Mouse (Mus musculus) neural tube, embryonic 11.5 days (tissue): ENCODE results near the gene Foxp1. TPM values are rescaled to one million over a fixed set of nuclear protein-coding genes. Genes with fewer than 3 reads are reported as not detected.

Experiments
- ATAC-seq: fragments of 200-750 bp; cut with Nextera tagmentation; 2 replicates; pipeline ENCODE4 v1.8.0; 2017; ENCODE audit warnings: moderate number of reproducible peaks, mild to moderate bottlenecking, moderate TSS enrichment, moderate library complexity; ENCODE audit not compliant: insufficient read depth, low FRiP score, low TSS enrichment
- DNase-seq: peaks from one replicate; pipeline ENCODE4 v3.0.0-alpha.2; 2015; ENCODE audit warnings: low spot score
- H3K27ac ChIP-seq: fragments of 300-500 bp; sonication (generic); 2 replicates; pipeline ENCODE4 v1.5.1; 2014; ENCODE audit warnings: low read depth, mild to moderate bottlenecking, low read length
- H3K27me3 ChIP-seq: fragments of 300-500 bp; sonication (generic); 2 replicates; pipeline ENCODE4 v1.6.1; 2014; ENCODE audit warnings: mild to moderate bottlenecking, low read length, mixed read lengths; ENCODE audit not compliant: control insufficient read depth, insufficient read depth
- H3K36me3 ChIP-seq: fragments of 300-500 bp; sonication (generic); 2 replicates; pipeline ENCODE4 v1.6.1; 2014; ENCODE audit warnings: mild to moderate bottlenecking, low read length, moderate library complexity, mixed read lengths; ENCODE audit not compliant: control insufficient read depth, insufficient read depth
- H3K4me1 ChIP-seq: fragments of 300-500 bp; sonication (generic); 2 replicates; pipeline ENCODE4 v1.6.1; 2014; ENCODE audit warnings: low read length, mixed read lengths; ENCODE audit not compliant: control insufficient read depth, insufficient read depth
- H3K4me2 ChIP-seq: fragments of 300-500 bp; sonication (generic); 2 replicates; pipeline ENCODE4 v1.6.1; 2014; ENCODE audit warnings: low read depth, mild to moderate bottlenecking, moderate library complexity
- H3K4me3 ChIP-seq: fragments of 300-500 bp; sonication (generic); 2 replicates; pipeline ENCODE4 v1.5.1; 2014; ENCODE audit warnings: low read depth, low read length
- H3K9ac ChIP-seq: fragments of 300-500 bp; sonication (generic); 2 replicates; pipeline ENCODE4 v1.6.1; 2014; ENCODE audit warnings: mild to moderate bottlenecking, low read length
- H3K9me3 ChIP-seq: fragments of 300-500 bp; sonication (generic); 2 replicates; pipeline ENCODE4 v1.6.1; 2016; ENCODE audit warnings: low read length; ENCODE audit not compliant: control insufficient read depth
- WGBS: fragments of 180-500 bp; shearing (Covaris S2); extraction: QIAGEN DNeasy Blood & Tissue Kit; methylation state at CpG from one replicate; pipeline ENCODE4 v1.1.7; 2014; 5-methylcytosine and 5-hydroxymethylcytosine counted together
- polyA plus RNA-seq: library from polyadenylated mRNA; unstranded; fragments of >200 nt; fragmentation: Nextera tagmentation; extraction: Ambion mirVana; gene quantifications from 2 replicates; pipeline ENCODE4 v1.2.1, GENCODE M21; 2014

The Foxp1 gene
- polyA plus RNA-seq, 1 experiment from 2014 or later, result 116 TPM

DNA sequence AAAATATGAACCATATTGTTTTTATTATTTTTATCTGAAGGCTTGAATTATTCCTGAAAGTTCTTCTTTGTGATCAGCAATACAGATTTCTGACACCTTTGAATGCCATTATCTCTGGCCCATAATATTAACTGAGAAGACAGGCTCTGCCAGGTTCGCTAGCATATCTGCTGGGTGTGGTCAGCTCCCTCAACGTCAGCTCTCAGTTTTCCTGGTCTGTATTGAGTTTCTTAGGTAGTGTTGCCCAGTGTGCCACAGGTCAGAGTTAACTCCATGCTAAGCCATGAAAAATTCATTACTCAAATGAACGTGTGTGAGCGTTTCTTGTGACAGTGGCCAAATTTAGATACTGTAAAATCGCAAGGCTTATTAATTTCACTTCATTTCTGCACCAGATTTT is 26.4 kb downstream of the Foxp1 start:
- WGBS, result 86% methylated on average over 5 of the region's 5 CpGs
- no peaks in the 10 kb centered on the region for H3K4me1 ChIP-seq
- no peaks in the 10 kb centered on the region for H3K27me3 ChIP-seq
- H3K27ac ChIP-seq, result no peak overlapping the region
- H3K36me3 ChIP-seq, result no peaks in the 10 kb centered on the region
- H3K4me3 ChIP-seq, result no peak overlapping the region
- H3K4me2 ChIP-seq, result no peak overlapping the region
- DNase-seq, result no peak
- no peaks in the 10 kb centered on the region for H3K9me3 ChIP-seq
- no peak overlapping the region for H3K9ac ChIP-seq
- ATAC-seq, result no peak

DNA sequence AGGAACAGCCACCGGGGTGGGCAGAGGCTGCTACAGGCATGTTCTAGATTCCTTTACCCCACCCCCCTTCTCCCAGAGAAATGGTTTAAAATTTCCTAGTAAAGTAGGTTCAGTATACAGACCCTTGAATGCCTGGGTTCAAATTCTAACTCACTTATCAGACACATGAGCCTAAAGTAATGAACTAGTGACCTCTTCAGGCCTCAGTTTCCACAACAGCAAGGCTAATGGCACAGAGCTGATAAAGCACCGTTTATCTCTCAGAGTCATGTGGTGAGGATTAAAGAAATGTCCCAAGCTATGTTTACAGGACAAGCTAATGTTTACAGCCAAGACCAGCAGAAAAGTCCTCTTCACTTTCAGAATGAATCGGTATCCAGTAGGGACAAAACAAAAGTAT is 29.6 kb downstream of the Foxp1 start:
- H3K36me3 ChIP-seq, result no peaks in the 10 kb centered on the region
- H3K9ac ChIP-seq, result no peak overlapping the region
- H3K4me1 ChIP-seq, result no peaks in the 10 kb centered on the region
- H3K27ac ChIP-seq, result no peak overlapping the region
- no peak overlapping the region for H3K4me2 ChIP-seq
- 64% methylated on average over 3 of the region's 3 CpGs for WGBS
- H3K9me3 ChIP-seq, result no peaks in the 10 kb centered on the region
- ATAC-seq (no peak), DNase-seq (no peak)
- no peaks in the 10 kb centered on the region for H3K27me3 ChIP-seq
- no peak overlapping the region for H3K4me3 ChIP-seq

DNA sequence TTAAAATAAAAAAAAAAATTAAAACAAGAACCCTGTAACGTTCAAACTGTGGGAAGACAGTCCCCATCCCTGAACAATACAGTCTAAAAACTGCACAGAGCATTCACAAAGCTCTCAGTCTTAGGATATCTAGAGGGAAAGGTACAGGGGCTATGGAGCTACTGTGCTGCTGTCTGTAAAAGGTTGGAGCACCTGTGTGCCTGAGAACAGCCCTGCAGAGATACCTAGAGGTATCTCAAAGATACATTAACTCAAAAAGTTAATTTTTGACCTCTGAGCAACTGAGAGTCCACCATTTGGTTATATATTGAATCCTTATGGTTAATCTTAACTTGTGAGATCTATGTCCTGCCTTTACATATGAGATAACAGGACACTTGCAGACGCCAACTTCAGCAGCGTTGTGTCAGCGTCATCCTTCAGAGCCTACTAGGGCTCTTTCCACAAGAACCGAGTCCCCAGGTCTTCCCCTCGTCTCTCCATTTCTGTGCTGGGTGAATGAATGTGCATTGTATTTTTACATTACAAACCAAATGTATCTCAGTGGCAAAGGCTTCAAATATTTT is 30.5 kb downstream of the Foxp1 start:
- H3K4me3 ChIP-seq, result no peak overlapping the region
- no peaks in the 10 kb centered on the region for H3K36me3 ChIP-seq
- DNase-seq, result no peak
- no peak overlapping the region for H3K4me2 ChIP-seq
- no peaks in the 10 kb centered on the region for H3K27me3 ChIP-seq
- no peaks in the 10 kb centered on the region for H3K4me1 ChIP-seq
- no peak for ATAC-seq
- no peak overlapping the region for H3K27ac ChIP-seq
- WGBS, result 87% methylated on average over 6 of the region's 6 CpGs
- H3K9me3 ChIP-seq, result no peaks in the 10 kb centered on the region
- H3K9ac ChIP-seq, result no peak overlapping the region

- 92% methylated on average over 3 of the region's 3 CpGs for WGBS
- no peaks in the 10 kb centered on the region for H3K36me3 ChIP-seq
These were observed 31.4 kb downstream of the Foxp1 start for GRCm38 (mm10) chr6:99491146-99491545.

DNA sequence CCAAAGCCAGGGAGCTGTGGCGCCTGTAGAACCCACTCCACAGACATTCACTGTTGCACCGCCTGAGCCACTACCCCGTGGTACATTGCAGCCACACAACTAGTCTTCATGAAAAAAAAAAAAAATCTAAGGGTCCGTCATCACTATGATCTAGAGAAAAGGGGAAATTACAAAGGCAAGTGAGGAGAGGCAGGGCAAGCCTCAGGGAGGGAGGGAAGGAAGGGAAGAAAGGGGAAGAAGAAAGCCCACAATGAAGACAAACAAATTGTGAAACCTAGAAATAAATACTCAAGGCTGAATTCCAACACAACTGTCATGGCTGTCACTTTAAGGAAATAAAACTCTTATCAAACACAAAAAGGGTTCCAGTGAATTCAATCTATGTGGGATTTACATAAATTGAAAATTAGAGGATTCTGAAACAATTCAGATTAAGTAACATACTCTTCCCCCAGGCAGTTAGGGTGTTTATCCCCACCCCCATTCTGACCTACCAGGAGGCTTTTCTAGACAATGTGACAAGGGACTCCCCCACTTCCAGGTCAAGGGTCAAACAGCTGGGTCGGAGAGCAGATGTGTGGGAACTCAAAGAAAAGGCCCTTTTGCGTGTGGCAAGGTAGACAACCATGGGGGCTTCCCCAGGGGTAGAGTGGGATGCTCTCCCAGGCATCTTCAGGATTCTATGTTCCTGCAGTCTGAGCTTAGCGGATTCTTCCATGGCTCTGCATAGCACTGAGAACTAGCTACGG is 32.4 kb downstream of the Foxp1 start:
- no peak for ATAC-seq
- no peak overlapping the region for H3K4me2 ChIP-seq
- H3K4me3 ChIP-seq, result no peak overlapping the region
- no peaks in the 10 kb centered on the region for H3K36me3 ChIP-seq
- no peaks in the 10 kb centered on the region for H3K9me3 ChIP-seq
- H3K27me3 ChIP-seq, result no peaks in the 10 kb centered on the region
- no peak for DNase-seq
- 75% methylated on average over 8 of the region's 8 CpGs for WGBS
- H3K27ac ChIP-seq, result no peak overlapping the region
- H3K9ac ChIP-seq, result no peak overlapping the region
- H3K4me1 ChIP-seq, result peaks cover 5% of the 10 kb centered on the region

More at GRCm38 (mm10) chr6:99491146-99491545, 31.4 kb downstream of the Foxp1 start:
- no peak overlapping the region for H3K27ac ChIP-seq
- no peaks in the 10 kb centered on the region for H3K9me3 ChIP-seq
- no peaks in the 10 kb centered on the region for H3K4me1 ChIP-seq
- H3K9ac ChIP-seq, result no peak overlapping the region
- H3K4me3 ChIP-seq, result no peak overlapping the region
- DNase-seq, result no peak
- H3K4me2 ChIP-seq, result no peak overlapping the region
- no peaks in the 10 kb centered on the region for H3K27me3 ChIP-seq
- ATAC-seq, result no peak

DNA sequence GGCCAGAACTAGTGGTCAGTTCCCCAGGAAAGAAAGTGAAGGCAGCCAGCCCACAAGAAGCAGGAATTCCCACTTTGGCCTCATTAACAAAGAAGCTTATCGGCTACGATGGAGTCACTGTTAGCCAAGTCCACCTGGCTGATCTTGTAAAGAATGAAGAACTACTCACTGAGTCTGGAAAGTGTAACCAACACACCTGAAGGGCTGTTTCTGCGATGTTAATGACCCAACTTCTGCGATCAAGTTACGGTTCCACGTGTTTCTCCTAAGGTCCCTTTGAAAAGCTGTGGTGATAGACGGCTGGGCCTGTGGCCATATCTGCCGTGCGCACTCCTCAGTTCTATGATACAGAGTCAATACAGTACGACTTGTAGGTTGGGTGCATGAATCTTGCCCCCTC is 33.1 kb downstream of the Foxp1 start:
- Histone ChIP-seq H3K4me1 (peaks cover 11% of the 10 kb centered on the region), H3K27me3 (no peaks in the 10 kb centered on the region), H3K36me3 (no peaks in the 10 kb centered on the region), H3K9me3 (no peaks in the 10 kb centered on the region), H3K4me3 (no peak overlapping the region), H3K4me2 (no peak overlapping the region), H3K9ac (no peak overlapping the region), H3K27ac (no peak overlapping the region)
- ATAC-seq (no peak), DNase-seq (no peak)
- 91% methylated on average over 10 of the region's 10 CpGs for WGBS

DNA sequence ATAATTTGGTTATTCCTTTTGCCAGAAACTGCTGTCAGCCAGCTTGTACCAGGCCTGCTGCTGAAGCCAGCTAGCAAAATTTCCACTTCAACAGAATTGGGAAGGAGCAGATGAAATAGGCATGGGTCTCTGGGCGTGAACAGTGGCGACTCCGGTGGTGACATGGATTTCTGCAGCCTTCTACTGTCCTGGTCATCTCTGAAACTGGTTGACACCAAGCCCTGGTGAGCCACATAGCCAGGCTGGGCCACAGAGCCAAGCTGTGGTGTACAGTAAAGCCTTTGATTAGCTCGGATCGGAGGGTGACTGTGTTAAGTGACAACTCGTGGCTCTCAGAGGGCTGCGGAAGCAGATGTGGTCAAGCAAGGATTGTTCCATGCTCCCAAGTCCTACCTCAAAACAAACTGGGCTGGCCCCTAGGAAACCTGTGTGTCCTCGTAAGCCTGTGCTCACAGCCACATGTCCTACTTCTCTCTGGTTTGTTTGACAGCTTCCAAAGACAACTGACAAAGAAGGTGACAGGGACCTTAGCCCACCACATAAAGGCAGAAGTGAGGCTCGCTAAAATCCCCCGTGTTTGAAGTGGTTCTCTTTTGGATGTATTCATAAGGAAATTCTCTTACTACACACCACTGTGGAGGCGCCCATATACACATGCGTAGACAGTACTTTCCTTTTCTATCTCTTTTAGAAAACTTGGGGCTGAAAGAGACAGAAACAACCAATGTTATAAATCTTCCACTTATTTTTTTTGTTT is 36.5 kb downstream of the Foxp1 start:
- Histone ChIP-seq H3K36me3 (no peaks in the 10 kb centered on the region), H3K4me2 (no peak overlapping the region), H3K27me3 (no peaks in the 10 kb centered on the region), H3K27ac (no peak overlapping the region), H3K4me1 (peaks cover 15% of the 10 kb centered on the region), H3K4me3 (no peak overlapping the region), H3K9me3 (no peaks in the 10 kb centered on the region), H3K9ac (no peak overlapping the region)
- ATAC-seq (peak; percentile 42), DNase-seq (peak; percentile 35)
- WGBS, result 68% methylated on average over 12 of the region's 12 CpGs

- 25% methylated on average over 20 of the region's 20 CpGs for WGBS
- Histone ChIP-seq H3K27ac (peak overlapping the region; percentile 58), H3K9me3 (no peaks in the 10 kb centered on the region), H3K27me3 (no peaks in the 10 kb centered on the region), H3K9ac (peak overlapping the region; percentile 7), H3K4me3 (no peak overlapping the region), H3K36me3 (no peaks in the 10 kb centered on the region), H3K4me2 (peak overlapping the region; percentile 26), H3K4me1 (peaks cover 15% of the 10 kb centered on the region)
- peak; percentile 63 for DNase-seq
- ATAC-seq, result peak; percentile 83
These were observed 37.2 kb downstream of the Foxp1 start for GRCm38 (mm10) chr6:99485217-99485883.
